Mouse (Mus musculus) forebrain, postnatal 0 days (tissue): Measurements from ENCODE around the gene Akt1. TPM values are rescaled to one million over a fixed set of nuclear protein-coding genes. Genes with fewer than 3 reads are reported as not detected.
A peak's percentile ranks its signal among the peaks of the same experiment; 100 is the strongest.

ENCODE experiments used
- ATAC-seq: fragments of 200-750 bp; cut with Nextera tagmentation; 2 replicates; pipeline ENCODE4 v1.8.0; 2017; ENCODE audit warnings: mild to moderate bottlenecking, moderate library complexity
- DNase-seq: peaks from one replicate; pipeline ENCODE4 v3.0.0-alpha.2; 2015
- H3K27ac ChIP-seq: fragments of 300-500 bp; sonication (generic); 2 replicates; pipeline ENCODE4 v1.5.1; 2014; ENCODE audit warnings: low read depth, mild to moderate bottlenecking, antibody characterized with exemption, low read length, moderate library complexity, mixed read lengths
- H3K27me3 ChIP-seq: fragments of 300-500 bp; sonication (generic); 2 replicates; pipeline ENCODE4 v1.6.1; 2014; ENCODE audit warnings: mild to moderate bottlenecking, low read length, mixed read lengths; ENCODE audit not compliant: insufficient read depth
- H3K36me3 ChIP-seq: fragments of 300-500 bp; sonication (generic); 2 replicates; pipeline ENCODE4 v1.6.1; 2014; ENCODE audit warnings: mild to moderate bottlenecking, moderate library complexity; ENCODE audit not compliant: insufficient read depth
- H3K4me1 ChIP-seq: fragments of 300-500 bp; sonication (generic); 2 replicates; pipeline ENCODE4 v1.6.1; 2014; ENCODE audit warnings: antibody characterized with exemption; ENCODE audit not compliant: insufficient read depth
- H3K4me2 ChIP-seq: fragments of 300-500 bp; sonication (generic); 2 replicates; pipeline ENCODE4 v1.6.1; 2014; ENCODE audit warnings: low read depth, mild to moderate bottlenecking, moderate library complexity
- H3K4me3 ChIP-seq: fragments of 300-500 bp; sonication (generic); 2 replicates; pipeline ENCODE4 v1.5.1; 2014; ENCODE audit warnings: low read depth, low read length, mixed read lengths
- H3K9ac ChIP-seq: fragments of 300-500 bp; sonication (generic); 2 replicates; pipeline ENCODE4 v1.6.1; 2014; ENCODE audit warnings: mild to moderate bottlenecking
- H3K9me3 ChIP-seq: fragments of 300-500 bp; sonication (generic); 2 replicates; pipeline ENCODE4 v1.6.1; 2016; ENCODE audit warnings: low read length
- CTCF ChIP-seq: sonication (generic); IDR thresholded peaks from 2 replicates; pipeline ENCODE4 v1.5.1; 2016; ENCODE audit warnings: antibody characterized with exemption, control low read depth, low read depth
- WGBS: fragments of 180-500 bp; shearing (Covaris S2); extraction: QIAGEN DNeasy Blood & Tissue Kit; methylation state at CpG from one replicate; pipeline ENCODE4 v1.1.7; 2014; 5-methylcytosine and 5-hydroxymethylcytosine counted together
- polyA plus RNA-seq: library from polyadenylated mRNA; unstranded; fragments of >200 nt; fragmentation: Nextera tagmentation; extraction: Ambion mirVana; gene quantifications from 2 replicates; pipeline ENCODE4 v1.2.1, GENCODE M21; 2015
- total RNA-seq: library from RNA; depleted of rRNA; stranded (reverse); fragments of >200 nt; gene quantifications from 2 replicates; pipeline ENCODE4 v1.2.3, GENCODE M21; 2014

The Akt1 gene
- total and polyA plus RNA-seq, 2 experiments from 2014 or later, result 117 to 213 TPM

GRCm38 (mm10) chr12:112627097-112627881 lies 47.4 kb downstream of the Akt1 start:
- no peaks in the 10 kb centered on the region for H3K4me1 ChIP-seq
- H3K9ac ChIP-seq, result no peak overlapping the region
- no peak overlapping the region for H3K4me3 ChIP-seq
- no peaks in the 10 kb centered on the region for H3K9me3 ChIP-seq
- H3K27ac ChIP-seq, result no peak overlapping the region
- 70% methylated on average over 7 of the region's 7 CpGs for WGBS
- DNase-seq (no peak), ATAC-seq (no peak)
- TF ChIP-seq CTCF, result peak; percentile 54
- no peaks in the 10 kb centered on the region for H3K27me3 ChIP-seq
- no peak overlapping the region for H3K4me2 ChIP-seq
- H3K36me3 ChIP-seq, result no peaks in the 10 kb centered on the region

- WGBS, result 81% methylated on average over 6 of the region's 6 CpGs
- no peak overlapping the region for H3K27ac ChIP-seq
- no peaks in the 10 kb centered on the region for H3K9me3 ChIP-seq
- H3K36me3 ChIP-seq, result no peaks in the 10 kb centered on the region
- no peak overlapping the region for H3K9ac ChIP-seq
- H3K4me1 ChIP-seq, result no peaks in the 10 kb centered on the region
- DNase-seq (no peak), ATAC-seq (no peak)
- no peak for TF ChIP-seq CTCF
- no peak overlapping the region for H3K4me2 ChIP-seq
- no peaks in the 10 kb centered on the region; the same call in 1 of the 2 replicates for H3K27me3 ChIP-seq
- H3K4me3 ChIP-seq, result no peak overlapping the region
These were observed 48.2 kb downstream of the Akt1 start for GRCm38 (mm10) chr12:112626455-112626854.

- H3K4me2 ChIP-seq, result no peak overlapping the region
- WGBS, result 84% methylated on average over 4 of the region's 4 CpGs
- no peak for ATAC-seq
- H3K9ac ChIP-seq, result no peak overlapping the region
- no peaks in the 10 kb centered on the region; the same call in 1 of the 2 replicates for H3K27me3 ChIP-seq
- H3K9me3 ChIP-seq, result no peaks in the 10 kb centered on the region
- H3K36me3 ChIP-seq, result no peaks in the 10 kb centered on the region
- no peaks in the 10 kb centered on the region for H3K4me1 ChIP-seq
- H3K27ac ChIP-seq, result no peak overlapping the region
- TF ChIP-seq CTCF, result no peak
- no peak overlapping the region for H3K4me3 ChIP-seq
- no peak for DNase-seq
These were observed 49.0 kb downstream of the Akt1 start for GRCm38 (mm10) chr12:112625700-112626099.

DNA sequence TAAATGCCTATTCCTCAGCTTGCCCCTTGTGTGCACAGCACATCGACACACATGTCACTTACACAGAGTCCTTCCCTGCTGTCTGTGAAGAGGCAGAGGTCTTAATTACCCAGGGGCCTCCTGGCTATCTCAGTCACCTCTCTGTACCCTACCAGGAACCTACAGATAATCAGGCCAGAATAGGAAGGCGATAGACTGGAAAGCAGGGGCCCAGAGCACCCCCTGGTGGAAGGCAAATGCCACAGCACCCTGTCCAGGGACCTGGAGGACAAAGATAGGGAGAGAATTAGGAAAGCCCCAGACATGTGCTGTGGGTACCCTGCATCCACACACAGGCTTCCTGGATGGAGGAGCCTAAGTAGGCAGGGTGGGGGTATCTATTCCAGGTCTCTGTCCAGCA lies 50.9 kb downstream of the Akt1 start:
- no peaks in the 10 kb centered on the region; the same call in 1 of the 2 replicates for H3K27me3 ChIP-seq
- H3K36me3 ChIP-seq, result no peaks in the 10 kb centered on the region
- DNase-seq, result peak; percentile 77
- TF ChIP-seq CTCF, result peak; percentile 88
- peak; percentile 54 for ATAC-seq
- no peak overlapping the region for H3K27ac ChIP-seq
- 27% methylated on average over 2 of the region's 2 CpGs for WGBS
- no peak overlapping the region for H3K4me2 ChIP-seq
- H3K4me1 ChIP-seq, result 0 out of 2 replicates have a peak, but pooled peaks cover 5% of the 10 kb centered on the region
- H3K9ac ChIP-seq, result no peak overlapping the region
- no peak overlapping the region for H3K4me3 ChIP-seq
- H3K9me3 ChIP-seq, result no peaks in the 10 kb centered on the region

- WGBS, result 82% methylated on average over 3 of the region's 3 CpGs
- Histone ChIP-seq H3K36me3 (no peaks in the 10 kb centered on the region), H3K9ac (no peak overlapping the region), H3K4me3 (no peak overlapping the region), H3K9me3 (no peaks in the 10 kb centered on the region), H3K27me3 (no peaks in the 10 kb centered on the region; the same call in 1 of the 2 replicates), H3K4me2 (no peak overlapping the region), H3K4me1 (0 out of 2 replicates have a peak, but pooled peaks cover 9% of the 10 kb centered on the region), H3K27ac (no peak overlapping the region)
- DNase-seq (no peak), ATAC-seq (no peak)
- TF ChIP-seq CTCF, result no peak
These were observed 52.8 kb downstream of the Akt1 start for GRCm38 (mm10) chr12:112621900-112622299.

- DNase-seq, result no peak
- H3K36me3 ChIP-seq, result no peaks in the 10 kb centered on the region
- H3K9me3 ChIP-seq, result no peaks in the 10 kb centered on the region
- no peak for TF ChIP-seq CTCF
- no peak for ATAC-seq
- 0 out of 2 replicates have a peak, but pooled peaks cover 9% of the 10 kb centered on the region for H3K4me1 ChIP-seq
- peak overlapping the region; percentile 68 for H3K9ac ChIP-seq
- H3K27me3 ChIP-seq, result no peaks in the 10 kb centered on the region; the same call in 1 of the 2 replicates
- no peak overlapping the region for H3K27ac ChIP-seq
- peak overlapping the region; percentile 49 for H3K4me3 ChIP-seq
- WGBS, result 17% methylated on average over 16 of the region's 16 CpGs
- peak overlapping the region; percentile 96 for H3K4me2 ChIP-seq
These were observed 54.2 kb downstream of the Akt1 start for GRCm38 (mm10) chr12:112620354-112621061.
